Mouse (Mus musculus) left cerebral cortex, postnatal 10 days (tissue): ENCODE results near the gene Mrc1. TPM values are rescaled to one million over a fixed set of nuclear protein-coding genes. Genes with fewer than 3 reads are reported as not detected.

Experiments used
- microRNA-seq: library from miRNA; unstranded; fragments of <30 nt; microRNA quantifications from one replicate; pipeline ENCODE4 v1.2.0, GENCODE M21; 2022
- total RNA-seq, 2 experiments: library from RNA; stranded (reverse); gene quantifications; 2 replicates each; pipeline ENCODE4 v1.2.3; 2021

Gene Mrc1
- total RNA-seq, 2 experiments from 2014 or later = 7.6 to 8.3 TPM

Small RNA genes within 50 kb of the gene (microRNA-seq; reads per million reads assigned to microRNA genes)
- 0.86 reads per million for gene Mir511

Other genes with a start within 250 kb of the Mrc1 start
- gene Hacd1, start 173.3 kb upstream of the Mrc1 start, total RNA-seq = 10 to 100 TPM; 35.3 to 35.6 TPM
- gene Stam, start 155.3 kb upstream of the Mrc1 start, total RNA-seq = 100 to 1,000 TPM in 1 of 2 experiments, 10 to 100 TPM in 1; 92.6 to 102 TPM
- gene Tmem236, start 54.9 kb upstream of the Mrc1 start, total RNA-seq = under 1 TPM in 1 of 2 experiments, not detected in 1; 0.24 TPM
- 10 to 100 TPM; 21.5 to 28.2 TPM for gene Slc39a12, start 158.9 kb downstream of the Mrc1 start, total RNA-seq